Mouse (Mus musculus) kidney, postnatal 10 days (tissue): ENCODE measurements around the gene Sult2a1.
"Not testable (repeated sequence)": the region's sequence is repeated elsewhere in the genome, so short reads cannot be mapped to it uniquely, and the experiment has no call there.

Experiments used
- DNase-seq: peaks from one replicate; pipeline ENCODE4 v3.0.0; 2021; ENCODE audit warnings: mixed read lengths

Sult2a1 gene

DNA sequence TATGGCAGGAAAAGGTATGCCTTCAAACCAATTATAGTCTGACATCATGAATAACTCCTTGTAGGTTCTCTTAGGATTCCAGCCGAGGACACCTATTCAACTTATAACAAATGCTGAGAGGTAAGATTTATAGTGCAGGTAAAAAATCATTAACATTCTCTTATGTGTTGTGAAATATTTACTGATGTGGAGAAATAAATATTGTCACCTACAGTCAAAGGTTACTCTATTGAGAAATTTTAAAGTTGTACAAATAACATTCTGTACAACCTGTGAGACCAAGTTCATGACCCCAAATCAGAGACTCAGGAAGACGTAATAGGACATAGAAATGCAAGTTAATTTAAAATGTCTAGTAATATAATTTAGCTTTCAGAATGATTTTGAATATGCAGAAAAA lies at the start of gene Sult2a1:
Sult2a1 (minus strand) TSS at position 101 of the 400 bp plus-strand sequence.
- not testable (repeated sequence) for DNase-seq

GRCm38 (mm10) chr7:13813913-13814312 lies 23.3 kb downstream of the Sult2a1 start:
- DNase-seq: no peak
